Mouse (Mus musculus) brown adipose tissue, adult 24 weeks (tissue): Measurements from ENCODE around the gene Unc119b. TPM values are rescaled to one million over a fixed set of nuclear protein-coding genes. Genes with fewer than 3 reads are reported as not detected.
"Not testable (repeated sequence)": the region's sequence is repeated elsewhere in the genome, so short reads cannot be mapped to it uniquely, and the experiment has no call there.

Source experiments
- H3K27ac ChIP-seq: fragments of 200-500 bp; replicated peaks from 2 replicates; pipeline ENCODE4 v1.5.1; 2012; ENCODE audit warnings: low read depth, mild to moderate bottlenecking, low read length
- H3K4me1 ChIP-seq: fragments of 200-500 bp; 2 replicates; pipeline ENCODE4 v1.6.1; 2012; ENCODE audit warnings: low read length, mixed read lengths; ENCODE audit not compliant: control insufficient read depth, insufficient read depth, insufficient read length
- H3K4me3 ChIP-seq: fragments of 200-500 bp; 2 replicates; pipeline ENCODE4 v1.5.1; 2012; ENCODE audit warnings: low read depth, mild to moderate bottlenecking, low read length, moderate library complexity; ENCODE audit not compliant: insufficient read depth
- polyA plus RNA-seq: library from polyadenylated mRNA; stranded (reverse); fragments of >200 nt; gene quantifications from 2 replicates; pipeline ENCODE4 v1.2.4, GENCODE M21; 2012; ENCODE audit not compliant: missing spikeins, insufficient read depth, insufficient read length

Gene Unc119b
- polyA plus RNA-seq, 1 experiment, result 11.0 TPM

DNA sequence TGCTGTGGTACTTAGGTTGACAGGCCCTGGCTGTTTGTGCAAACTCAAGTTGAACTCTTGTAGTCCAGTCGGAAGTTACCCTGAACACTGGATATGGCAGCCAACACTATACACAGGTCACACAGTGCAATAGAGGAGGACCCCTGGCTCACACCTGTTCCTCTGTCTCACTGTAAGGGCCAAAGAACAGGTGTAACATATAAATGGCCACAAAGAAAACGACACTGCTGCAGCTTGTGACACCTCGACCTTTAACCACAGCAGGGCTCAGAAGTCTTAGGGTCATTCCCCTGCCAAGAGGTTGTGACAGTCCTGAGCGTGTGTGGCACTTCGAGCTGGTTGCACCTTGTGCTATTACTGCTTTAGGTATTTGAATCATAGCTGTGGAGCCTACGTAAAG is 34.3 kb downstream of the Unc119b start:
- H3K27ac ChIP-seq, result peak overlapping the region; percentile 68
- peaks cover 6% of the 10 kb centered on the region for H3K4me1 ChIP-seq
- H3K4me3 ChIP-seq, result no peak overlapping the region

DNA sequence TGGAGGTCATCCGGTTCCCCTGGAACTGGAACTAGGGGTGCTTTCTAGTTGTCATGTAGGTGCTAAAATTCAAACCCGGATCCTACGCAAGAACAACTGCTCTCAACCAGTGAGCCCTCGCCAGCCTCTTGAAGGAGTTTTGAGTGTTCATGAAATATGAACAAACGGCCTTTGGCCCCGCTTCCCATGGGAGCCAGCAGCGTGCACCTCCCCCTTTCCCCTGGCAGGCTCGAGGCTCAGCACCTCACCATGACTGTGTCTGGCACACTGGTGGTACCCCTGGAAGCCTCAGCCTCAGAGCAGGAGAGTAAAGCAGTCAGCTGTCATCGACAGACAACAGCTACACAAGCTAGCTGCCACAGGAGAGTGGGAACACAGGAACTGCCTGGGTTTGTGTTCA is 34.8 kb downstream of the Unc119b start:
- Histone ChIP-seq H3K4me3 (no peak overlapping the region), H3K27ac (peak overlapping the region; percentile 68), H3K4me1 (peaks cover 6% of the 10 kb centered on the region)

- H3K27ac ChIP-seq, result 0 out of 2 replicates have a peak overlapping the region, but pooled peaks have one; percentile 4
- H3K4me1 ChIP-seq, result peaks cover 6% of the 10 kb centered on the region
- H3K4me3 ChIP-seq, result no peak overlapping the region
Measured at GRCm38 (mm10) chr5:115099530-115099929, 35.2 kb downstream of the Unc119b start.

GRCm38 (mm10) chr5:115098195-115098594 is 36.6 kb downstream of the Unc119b start, which contains the start of gene Gm10401:
TSS of gene Gm10401 (minus strand) at chr5:115098295.
- Histone ChIP-seq H3K4me1 (peaks cover 6% of the 10 kb centered on the region), H3K27ac (no peak within 1 kb of the TSS), H3K4me3 (no peak within 1 kb of the TSS)

GRCm38 (mm10) chr5:115091776-115092175 is 43.0 kb downstream of the Unc119b start:
- no peak overlapping the region for H3K27ac ChIP-seq
- no peaks in the 10 kb centered on the region for H3K4me1 ChIP-seq
- no peak overlapping the region for H3K4me3 ChIP-seq

DNA sequence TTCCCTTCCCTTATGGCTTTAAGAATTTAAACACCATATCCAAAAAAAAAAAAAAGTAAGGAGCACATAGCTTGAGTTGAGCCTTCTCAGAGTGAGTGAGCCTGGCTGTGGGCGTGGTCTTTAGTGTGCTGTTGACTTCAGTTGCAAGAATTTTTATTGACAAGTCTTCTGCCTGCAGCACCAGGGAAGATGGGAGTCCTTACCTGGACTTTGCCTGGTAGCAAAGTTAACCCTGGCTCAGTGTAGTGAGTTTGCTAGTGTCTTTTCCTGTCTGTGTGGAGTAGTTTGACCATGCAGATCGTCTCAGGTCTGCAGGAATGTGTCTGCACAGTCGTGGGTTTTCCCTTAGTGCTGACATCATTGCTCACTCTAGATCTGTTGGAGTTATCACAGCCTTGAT is 43.8 kb downstream of the Unc119b start:
- no peaks in the 10 kb centered on the region for H3K4me1 ChIP-seq
- no peak overlapping the region for H3K4me3 ChIP-seq
- H3K27ac ChIP-seq, result no peak overlapping the region

DNA sequence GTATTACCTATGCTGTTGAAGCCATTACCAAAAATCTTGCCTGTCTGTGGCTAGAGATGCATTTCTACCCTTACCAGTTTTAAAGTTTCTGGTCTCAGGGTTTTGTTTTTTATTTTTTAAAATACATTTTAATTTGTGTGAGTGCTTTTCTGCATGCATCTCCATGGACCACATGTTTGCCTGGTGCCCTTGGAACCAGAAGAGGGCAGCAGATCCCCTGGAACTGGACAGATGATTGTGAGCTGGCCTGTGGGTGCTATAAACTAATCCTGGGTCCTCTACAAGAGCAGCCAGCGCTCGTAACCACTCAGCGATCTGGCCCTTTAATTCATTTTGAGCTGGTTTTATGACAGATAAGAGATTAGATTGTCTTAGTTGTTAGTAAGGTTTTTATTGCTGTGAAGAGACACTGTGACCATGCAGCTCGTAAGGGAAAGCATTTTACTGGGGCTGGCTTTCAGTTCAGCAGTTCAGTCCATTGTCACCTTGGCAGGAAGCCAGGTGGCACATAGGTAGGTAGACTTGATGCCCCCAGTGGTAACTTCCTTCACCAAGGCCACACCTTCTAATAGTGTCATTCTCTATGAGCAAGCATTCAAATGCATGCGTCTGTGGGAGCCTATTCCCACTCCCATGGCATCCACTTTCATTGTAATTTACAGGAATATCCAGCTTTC is 45.0 kb downstream of the Unc119b start:
- H3K4me1 ChIP-seq, result no peaks in the 10 kb centered on the region
- no peak overlapping the region for H3K4me3 ChIP-seq
- H3K27ac ChIP-seq, result no peak overlapping the region

DNA sequence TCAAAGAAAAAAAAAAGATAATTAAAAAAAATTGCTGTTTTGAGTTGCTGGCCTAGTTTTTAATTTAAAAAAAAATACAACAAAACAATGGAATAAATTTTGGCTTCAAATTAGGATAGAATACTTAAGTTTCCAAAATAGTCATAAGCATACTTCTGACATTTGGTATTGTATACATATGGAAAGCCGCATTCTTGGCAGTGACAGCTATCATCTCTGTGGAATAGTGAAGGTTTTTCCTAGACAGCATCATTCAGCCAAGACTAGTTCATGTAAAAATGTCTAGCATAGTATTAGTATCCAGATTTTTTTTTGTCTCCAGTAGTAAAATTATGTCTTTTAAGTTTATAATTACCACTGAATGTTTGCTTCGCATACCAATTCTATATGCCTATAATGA is 49.1 kb downstream of the Unc119b start:
- Histone ChIP-seq H3K27ac (no peak overlapping the region), H3K4me1 (no peaks in the 10 kb centered on the region), H3K4me3 (no peak overlapping the region)

DNA sequence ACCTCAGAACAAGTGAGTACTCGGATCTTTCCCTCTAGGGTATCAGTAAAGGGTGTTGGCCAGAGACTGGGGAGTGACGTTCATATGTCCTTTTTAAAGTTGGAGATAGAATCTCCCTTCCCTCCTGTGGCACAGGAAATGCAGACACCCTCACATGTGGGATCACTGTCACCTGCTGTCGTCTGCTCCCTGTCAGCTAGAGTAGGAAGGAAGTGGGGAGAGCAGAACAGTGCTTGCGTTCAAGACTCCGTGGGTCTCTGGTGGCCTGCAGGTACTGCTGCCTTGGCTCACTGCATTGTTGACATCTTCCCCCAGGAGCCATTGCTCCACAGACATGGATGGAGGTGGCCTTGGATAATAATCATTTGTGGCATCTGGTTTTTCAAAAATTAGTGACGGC is 51.3 kb downstream of the Unc119b start:
- Histone ChIP-seq H3K27ac (no peak overlapping the region), H3K4me3 (no peak overlapping the region), H3K4me1 (no peaks in the 10 kb centered on the region)

DNA sequence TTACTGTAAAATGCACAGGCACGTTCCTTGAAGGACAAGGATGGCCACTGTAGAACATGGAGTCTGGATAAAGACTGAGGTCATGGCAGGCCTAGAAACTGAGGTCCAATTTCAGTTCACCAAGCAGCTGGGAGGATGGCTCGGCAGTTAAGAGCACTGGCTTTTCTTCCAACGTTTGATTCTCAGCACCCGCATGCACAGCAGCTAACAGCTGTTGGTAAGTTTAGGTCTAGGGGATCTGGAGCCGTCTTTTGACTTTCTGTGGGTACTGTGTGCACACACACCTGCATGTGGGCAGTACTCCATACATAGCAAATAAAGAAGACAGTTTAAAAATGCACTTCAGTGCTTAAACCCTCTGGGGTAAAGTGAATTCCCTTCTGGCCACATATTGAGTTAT is 53.1 kb downstream of the Unc119b start:
- Histone ChIP-seq H3K4me1 (no peaks in the 10 kb centered on the region), H3K27ac (no peak overlapping the region)

DNA sequence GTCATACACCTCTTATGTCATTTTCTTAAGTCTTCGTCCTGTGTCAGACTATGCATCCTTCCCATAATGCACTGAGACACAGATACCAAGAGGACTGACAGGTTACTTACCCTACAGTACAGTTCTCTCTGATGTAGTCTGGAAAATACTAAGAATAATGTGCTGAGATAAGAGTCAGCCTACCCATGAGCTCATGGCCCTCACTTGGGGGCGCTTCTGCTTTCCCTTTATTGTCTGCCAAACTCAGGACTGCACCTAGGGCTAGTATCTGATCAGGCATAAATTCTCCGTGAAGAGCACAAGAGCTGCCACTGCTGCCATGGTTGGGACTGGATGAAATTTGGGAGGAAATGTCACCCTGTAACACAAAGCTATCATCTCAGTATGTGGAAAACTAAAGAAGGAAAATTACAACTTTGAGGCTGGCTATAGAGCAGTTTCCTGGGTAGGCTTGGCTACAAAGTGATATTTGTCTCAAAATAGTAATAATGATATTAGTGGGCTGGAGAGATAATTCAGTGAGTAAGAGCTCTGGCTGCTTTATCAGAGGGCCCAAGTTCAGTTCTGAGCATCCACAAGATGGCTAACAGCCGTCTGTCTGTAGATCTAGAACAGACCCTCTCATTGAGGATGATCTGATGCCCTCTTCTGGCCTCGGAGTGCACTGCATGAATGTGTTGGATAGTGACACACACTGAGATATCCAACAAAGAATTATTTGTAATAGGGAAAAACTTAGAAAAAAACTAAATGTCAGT is 58.5 kb downstream of the Unc119b start:
- Histone ChIP-seq H3K4me3 (no peak overlapping the region), H3K27ac (no peak overlapping the region), H3K4me1 (peaks cover 4% of the 10 kb centered on the region)

More for the DNA sequence above, 53.1 kb downstream of the Unc119b start:
- no peak overlapping the region for H3K4me3 ChIP-seq

GRCm38 (mm10) chr5:115074749-115075148 is 60.0 kb downstream of the Unc119b start:
- Histone ChIP-seq H3K4me3 (no peak overlapping the region), H3K27ac (no peak overlapping the region), H3K4me1 (peaks cover 7% of the 10 kb centered on the region)

- not testable (repeated sequence) for H3K4me3 ChIP-seq, H3K4me1 ChIP-seq, H3K27ac ChIP-seq
Measured at GRCm38 (mm10) chr5:115073306-115073705, 61.5 kb downstream of the Unc119b start.
